Mouse (Mus musculus) hindbrain, embryonic 13.5 days (tissue): Measurements from ENCODE around the gene Prph. TPM values are rescaled to one million over a fixed set of nuclear protein-coding genes. Genes with fewer than 3 reads are reported as not detected.
A peak's percentile ranks its signal among the peaks of the same experiment; 100 is the strongest.
"Not testable (repeated sequence)": the region's sequence is repeated elsewhere in the genome, so short reads cannot be mapped to it uniquely, and the experiment has no call there.

Experiments
- ATAC-seq: fragments of 200-750 bp; cut with Nextera tagmentation; 2 replicates; pipeline ENCODE4 v1.8.0; 2017; ENCODE audit warnings: moderate TSS enrichment; ENCODE audit not compliant: low FRiP score
- H3K27ac ChIP-seq: fragments of 300-500 bp; sonication (generic); 2 replicates; pipeline ENCODE4 v1.5.1; 2015; ENCODE audit warnings: inconsistent platforms, mild to moderate bottlenecking, moderate library complexity
- H3K27me3 ChIP-seq: fragments of 300-500 bp; sonication (generic); 2 replicates; pipeline ENCODE4 v1.6.1; 2015; ENCODE audit warnings: mild to moderate bottlenecking, inconsistent platforms
- H3K36me3 ChIP-seq: fragments of 300-500 bp; sonication (generic); 2 replicates; pipeline ENCODE4 v1.6.1; 2015; ENCODE audit warnings: mild to moderate bottlenecking, inconsistent platforms
- H3K4me1 ChIP-seq: fragments of 300-500 bp; sonication (generic); replicated peaks from 2 replicates; pipeline ENCODE4 v1.6.1; 2015; ENCODE audit warnings: inconsistent platforms
- H3K4me2 ChIP-seq: fragments of 300-500 bp; sonication (generic); 2 replicates; pipeline ENCODE4 v1.6.1; 2015; ENCODE audit warnings: inconsistent platforms, mild to moderate bottlenecking, moderate library complexity
- H3K4me3 ChIP-seq: fragments of 300-500 bp; sonication (generic); 2 replicates; pipeline ENCODE4 v1.5.1; 2015; ENCODE audit warnings: mild to moderate bottlenecking, inconsistent platforms
- H3K9ac ChIP-seq: fragments of 300-500 bp; sonication (generic); 2 replicates; pipeline ENCODE4 v1.6.1; 2015; ENCODE audit warnings: mild to moderate bottlenecking, inconsistent platforms
- H3K9me3 ChIP-seq: fragments of 300-500 bp; sonication (generic); 2 replicates; pipeline ENCODE4 v1.6.1; 2016; ENCODE audit warnings: inconsistent platforms
- WGBS: fragments of 180-500 bp; shearing (Covaris S2); methylation state at CpG from one replicate; pipeline ENCODE4 v1.1.7; 2015; 5-methylcytosine and 5-hydroxymethylcytosine counted together
- polyA plus RNA-seq: library from polyadenylated mRNA; unstranded; fragments of >200 nt; fragmentation: Nextera tagmentation; extraction: Ambion mirVana; gene quantifications from 2 replicates; pipeline ENCODE4 v1.2.1, GENCODE M21; 2015

The Prph gene
- polyA plus RNA-seq, 1 experiment from 2014 or later: 78.7 TPM

DNA sequence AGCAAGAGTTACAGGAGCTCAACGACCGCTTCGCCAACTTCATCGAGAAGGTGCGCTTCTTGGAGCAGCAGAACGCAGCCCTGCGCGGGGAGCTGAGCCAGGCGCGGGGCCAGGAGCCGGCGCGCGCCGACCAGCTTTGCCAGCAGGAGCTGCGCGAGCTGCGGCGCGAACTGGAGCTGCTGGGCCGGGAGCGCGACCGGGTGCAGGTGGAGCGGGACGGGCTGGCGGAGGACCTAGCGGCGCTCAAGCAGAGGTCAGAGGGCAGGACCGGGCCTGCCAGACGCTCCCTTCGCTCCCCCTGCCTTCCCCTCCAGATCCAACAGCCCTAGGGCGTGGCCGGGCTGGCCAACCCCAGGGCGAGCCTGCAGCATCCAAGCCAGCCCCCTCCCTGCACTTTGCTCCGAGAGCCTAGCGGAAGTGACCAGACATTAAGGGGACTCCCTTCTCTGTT lies 562 bp downstream of the Prph start:
- Histone ChIP-seq H3K27ac (no peak overlapping the region), H3K27me3 (peaks cover 89% of the 10 kb centered on the region), H3K4me2 (peak overlapping the region; percentile 63), H3K4me3 (peak overlapping the region; percentile 42), H3K9me3 (no peaks in the 10 kb centered on the region), H3K4me1 (peaks cover 45% of the 10 kb centered on the region), H3K36me3 (no peaks in the 10 kb centered on the region), H3K9ac (peak overlapping the region; percentile 63)
- no peak for ATAC-seq
- under 1% methylated on average over 29 of the region's 37 CpGs for WGBS

DNA sequence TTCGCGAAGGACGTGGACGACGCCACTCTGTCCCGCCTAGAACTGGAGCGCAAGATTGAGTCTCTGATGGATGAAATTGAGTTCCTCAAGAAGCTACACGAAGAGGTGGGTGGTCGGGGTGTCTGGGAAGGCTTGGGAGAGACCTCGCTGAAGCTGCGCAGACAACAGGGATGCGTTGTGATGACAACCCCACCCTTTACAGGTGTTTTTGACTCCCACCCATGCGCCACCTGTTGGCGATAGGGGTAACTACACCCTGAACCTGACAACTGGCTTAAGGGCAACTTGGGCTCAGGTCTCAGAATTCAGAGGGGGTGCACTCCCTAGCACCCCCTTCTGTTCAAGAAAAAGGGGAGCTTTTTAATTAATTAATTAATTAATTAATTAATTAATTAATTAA lies 1.4 kb downstream of the Prph start:
- Histone ChIP-seq H3K4me1 (peaks cover 45% of the 10 kb centered on the region), H3K36me3 (no peaks in the 10 kb centered on the region), H3K4me3 (peak overlapping the region; percentile 42), H3K27me3 (peaks cover 93% of the 10 kb centered on the region), H3K9me3 (no peaks in the 10 kb centered on the region), H3K27ac (no peak overlapping the region), H3K4me2 (peak overlapping the region; percentile 63; the same call in 1 of the 2 replicates), H3K9ac (peak overlapping the region; percentile 63; the same call in 1 of the 2 replicates)
- 4% methylated on average over 14 of the region's 14 CpGs for WGBS
- no peak for ATAC-seq

DNA sequence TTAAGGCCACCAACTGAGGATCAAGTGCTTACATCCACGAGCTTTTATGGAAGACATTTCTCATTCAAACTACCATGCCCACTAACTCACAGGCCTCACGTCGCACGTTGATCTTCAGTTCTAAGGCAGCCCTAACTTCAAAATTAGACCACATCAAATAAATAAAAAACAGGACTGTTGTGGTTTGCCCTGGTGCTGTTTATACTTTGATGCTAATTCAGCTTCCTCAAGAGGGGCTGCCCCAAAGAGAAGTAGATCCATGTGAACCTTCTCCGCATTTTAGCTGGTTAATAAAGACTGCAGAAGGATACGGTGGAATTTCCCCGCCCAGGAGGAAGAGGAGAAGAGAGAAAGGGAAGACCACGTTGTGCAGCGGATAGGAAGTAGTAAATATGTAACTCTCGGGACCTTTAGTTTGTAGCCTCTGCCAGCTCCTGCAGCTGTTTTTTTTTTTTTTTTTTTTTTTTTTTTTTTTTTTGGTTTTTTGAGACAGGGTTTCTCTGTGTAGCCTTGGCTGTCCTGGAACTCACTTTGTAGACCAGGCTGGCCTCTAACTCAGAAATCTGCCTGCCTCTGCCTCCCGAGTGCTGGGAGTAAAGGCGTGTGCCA lies 10.7 kb downstream of the Prph start:
- Histone ChIP-seq H3K36me3 (no peaks in the 10 kb centered on the region), H3K4me2 (no peak overlapping the region), H3K4me3 (no peak overlapping the region), H3K9ac (no peak overlapping the region), H3K27me3 (peaks cover 37% of the 10 kb centered on the region), H3K27ac (no peak overlapping the region), H3K9me3 (no peaks in the 10 kb centered on the region), H3K4me1 (no peaks in the 10 kb centered on the region)
- ATAC-seq: no peak
- WGBS: 85% methylated on average over 12 of the region's 12 CpGs

DNA sequence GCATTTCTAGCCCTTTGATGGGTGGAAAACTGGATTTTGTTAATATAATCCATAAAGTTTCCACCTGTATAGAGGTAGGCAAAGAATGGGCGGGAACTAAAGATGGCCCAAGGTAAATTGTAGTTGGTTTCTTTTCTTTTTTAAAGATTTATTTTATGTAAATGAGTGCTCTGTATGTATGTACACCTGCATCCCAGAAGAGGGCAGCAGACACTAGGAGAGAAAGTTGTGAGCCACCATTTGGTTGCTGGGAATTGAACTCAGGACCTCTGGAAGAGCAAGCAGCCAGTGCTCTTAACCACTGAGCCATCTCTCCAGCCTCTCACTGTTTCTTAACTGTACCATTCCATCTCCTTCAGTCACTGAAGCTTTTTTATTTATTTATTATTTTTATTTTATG lies 17.0 kb downstream of the Prph start:
- Histone ChIP-seq H3K4me1 (peaks cover 17% of the 10 kb centered on the region), H3K36me3 (no peaks in the 10 kb centered on the region), H3K4me2 (no peak overlapping the region), H3K27me3 (peaks cover 13% of the 10 kb centered on the region), H3K4me3 (no peak overlapping the region), H3K9me3 (no peaks in the 10 kb centered on the region), H3K27ac (no peak overlapping the region), H3K9ac (no peak overlapping the region)
- WGBS: 94% methylated on average over 1 of the region's 1 CpGs
- no peak for ATAC-seq

DNA sequence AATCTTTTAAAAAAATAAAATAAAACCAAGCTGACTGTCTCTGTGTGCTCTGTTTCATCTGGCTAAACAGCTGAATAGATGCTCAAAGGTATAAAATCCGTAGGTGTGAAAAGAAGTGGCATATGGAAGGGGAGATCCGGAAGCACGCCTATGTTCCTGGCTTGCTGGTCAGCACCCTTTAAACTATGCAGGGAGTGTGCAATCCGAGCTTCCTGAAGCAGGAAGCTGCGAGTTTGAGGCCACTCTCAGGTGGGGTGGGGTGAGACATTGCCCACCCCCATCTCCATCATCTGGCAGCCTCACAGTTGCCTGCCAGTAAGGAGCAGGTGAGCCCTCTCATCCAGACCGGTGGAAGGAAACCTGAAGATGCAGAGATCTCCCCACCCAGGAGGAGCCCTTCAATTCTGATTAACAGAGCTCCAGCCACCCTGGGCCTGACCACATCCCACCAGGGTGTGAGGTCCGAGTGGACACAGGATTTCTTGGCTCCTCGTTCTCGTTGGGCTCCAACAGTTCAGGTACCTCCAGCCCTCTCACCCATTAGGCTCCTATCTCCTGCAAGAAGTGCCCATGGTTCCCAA lies 19.1 kb downstream of the Prph start, which contains the start of gene Troap:
Gene Troap, plus strand, starts transcription at position 557 of the 581 bp plus-strand sequence.
- peak within 1 kb of the TSS; percentile 86 for H3K9ac ChIP-seq
- 24% methylated on average over 9 of the region's 9 CpGs for WGBS
- no peaks in the 10 kb centered on the region for H3K9me3 ChIP-seq
- H3K27me3 ChIP-seq: peaks cover 6% of the 10 kb centered on the region
- peak within 1 kb of the TSS; percentile 53 for H3K4me3 ChIP-seq
- H3K27ac ChIP-seq: peak within 1 kb of the TSS; percentile 98
- H3K4me1 ChIP-seq: peaks cover 17% of the 10 kb centered on the region
- no peaks in the 10 kb centered on the region for H3K36me3 ChIP-seq
- H3K4me2 ChIP-seq: peak within 1 kb of the TSS; percentile 90
- ATAC-seq: peak; percentile 73

DNA sequence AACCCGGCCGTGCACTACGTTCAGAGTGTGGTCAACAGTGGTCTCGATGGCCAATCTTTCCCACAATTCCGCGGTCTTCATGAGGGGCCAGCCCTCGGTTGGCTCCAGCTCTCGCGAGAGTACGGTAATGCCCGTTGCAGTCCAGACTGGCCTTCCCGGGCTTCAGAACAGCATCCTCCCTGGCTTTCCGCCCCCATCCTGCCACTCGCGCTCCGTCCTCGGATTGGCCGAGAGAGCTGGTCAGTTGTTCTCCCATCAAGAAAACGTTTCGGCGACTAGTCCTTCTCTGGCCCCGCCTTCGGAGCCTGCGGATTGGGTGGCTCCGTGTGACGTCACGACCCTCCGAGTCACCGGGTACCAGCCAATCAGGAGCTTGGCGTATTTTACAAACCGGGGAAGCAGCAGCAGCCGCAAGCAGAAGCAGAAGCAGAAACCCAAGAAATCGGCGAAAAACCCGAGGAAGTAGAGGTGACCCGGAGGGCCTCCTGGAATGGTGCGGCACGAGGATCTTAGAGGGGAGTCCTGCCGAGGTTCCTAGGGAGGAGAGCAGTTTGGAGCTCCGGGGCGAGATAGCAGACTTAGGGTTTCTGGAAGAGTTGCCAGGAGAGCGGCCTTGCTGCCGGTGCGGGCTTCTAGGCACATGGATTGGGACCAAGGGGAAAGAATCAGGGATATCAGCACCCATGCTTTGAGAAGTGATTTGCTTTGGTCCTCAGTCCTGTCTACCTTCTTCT lies 19.8 kb downstream of the Prph start:
- peak overlapping the region; percentile 90 for H3K4me2 ChIP-seq
- peak overlapping the region; percentile 86 for H3K9ac ChIP-seq
- peak overlapping the region; percentile 98 for H3K27ac ChIP-seq
- H3K9me3 ChIP-seq: no peaks in the 10 kb centered on the region
- WGBS: under 1% methylated on average over 44 of the region's 44 CpGs
- H3K27me3 ChIP-seq: no peaks in the 10 kb centered on the region
- peaks cover 17% of the 10 kb centered on the region for H3K4me1 ChIP-seq
- H3K36me3 ChIP-seq: no peaks in the 10 kb centered on the region
- ATAC-seq: peak; percentile 99
- H3K4me3 ChIP-seq: peak overlapping the region; percentile 53

DNA sequence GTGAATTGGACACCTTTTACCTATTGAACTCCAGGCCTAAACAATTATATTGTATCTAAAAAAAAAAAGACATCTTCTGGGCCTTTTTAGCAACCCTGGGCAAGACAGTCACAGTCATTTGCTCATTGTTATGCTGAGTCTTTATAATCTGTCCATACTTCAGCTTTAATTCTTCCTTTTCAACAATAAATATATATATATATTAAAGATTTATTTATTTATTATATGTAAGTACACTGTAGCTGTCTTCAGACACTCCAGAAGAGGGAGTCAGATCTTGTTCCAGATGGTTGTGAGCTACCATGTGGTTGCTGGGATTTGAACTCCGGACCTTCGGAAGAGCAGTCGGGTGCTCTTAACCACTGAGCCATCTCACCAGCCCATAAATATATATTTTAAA lies 21.0 kb downstream of the Prph start:
- WGBS: 99% methylated on average over 3 of the region's 3 CpGs
- H3K27me3 ChIP-seq, H3K9me3 ChIP-seq, ATAC-seq, H3K36me3 ChIP-seq, H3K27ac ChIP-seq: not testable (repeated sequence)
- peaks cover 17% of the 10 kb centered on the region for H3K4me1 ChIP-seq
- peak overlapping the region; percentile 90 for H3K4me2 ChIP-seq
- H3K4me3 ChIP-seq: peak overlapping the region; percentile 53; the same call in 1 of the 2 replicates
- H3K9ac ChIP-seq: peak overlapping the region; percentile 24; the same call in 1 of the 2 replicates

DNA sequence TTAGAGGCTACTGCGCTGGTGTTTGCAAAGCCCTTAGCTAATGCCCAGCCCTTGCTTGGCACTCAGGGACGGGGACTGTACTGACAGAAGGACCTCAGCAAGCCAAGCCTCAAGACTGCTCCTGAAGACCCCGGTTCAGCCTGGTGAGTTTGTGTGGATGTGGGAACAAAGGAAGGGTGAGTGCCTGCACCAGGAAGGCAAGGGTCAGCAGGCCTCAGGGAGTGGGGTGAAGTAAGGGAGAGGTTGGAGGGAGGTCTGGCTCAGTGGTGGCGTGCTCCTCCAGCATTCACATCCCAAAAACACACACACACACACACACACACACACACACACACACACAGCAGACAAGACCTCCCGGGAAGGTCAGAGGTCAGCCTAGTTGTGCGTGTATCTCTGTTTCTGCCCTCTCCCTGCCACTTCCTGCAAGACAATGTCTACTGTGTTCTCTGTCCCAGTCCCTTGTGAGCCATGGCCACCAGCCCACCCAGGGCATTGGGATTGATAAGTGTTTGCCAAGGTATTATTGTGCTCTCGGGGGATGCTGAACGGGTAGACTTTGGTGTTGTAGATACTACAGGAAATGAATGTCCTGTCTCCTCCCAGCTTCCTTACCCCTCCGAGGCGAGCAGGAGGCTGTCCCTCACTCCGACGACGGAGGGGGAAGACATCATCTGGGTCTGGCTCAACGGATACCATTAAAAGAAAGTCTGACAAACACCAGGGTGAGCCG lies 23.4 kb downstream of the Prph start:
- 81% methylated on average over 14 of the region's 15 CpGs for WGBS
- Histone ChIP-seq H3K27ac (no peak overlapping the region), H3K9me3 (no peaks in the 10 kb centered on the region), H3K9ac (0 out of 2 replicates have a peak overlapping the region, but pooled peaks have one; percentile 13), H3K4me1 (peaks cover 17% of the 10 kb centered on the region), H3K4me3 (no peak overlapping the region), H3K27me3 (peaks cover 3% of the 10 kb centered on the region; the same call in 1 of the 2 replicates), H3K36me3 (no peaks in the 10 kb centered on the region; the same call in 1 of the 2 replicates), H3K4me2 (no peak overlapping the region)
- no peak for ATAC-seq

DNA sequence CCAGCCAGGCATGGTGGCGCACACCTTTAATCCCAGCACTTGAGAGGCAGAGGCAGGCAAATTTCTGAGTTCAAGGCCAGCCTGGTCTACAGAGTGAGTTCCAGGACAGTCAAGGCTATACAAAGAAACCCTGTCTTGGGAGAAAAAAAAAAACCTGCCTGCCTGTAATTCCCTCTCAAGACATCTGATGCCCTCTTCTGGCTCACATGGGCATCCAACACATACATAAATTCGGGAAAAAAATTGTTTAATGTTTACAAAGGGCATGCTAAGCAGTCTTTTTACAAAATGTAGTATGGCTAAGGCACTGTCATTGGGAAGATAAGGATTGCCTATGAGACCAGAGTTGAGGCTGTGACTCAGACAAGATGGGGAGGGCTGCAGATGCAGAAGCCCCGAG lies 24.8 kb downstream of the Prph start:
- Histone ChIP-seq H3K4me2 (no peak overlapping the region), H3K9me3 (no peaks in the 10 kb centered on the region), H3K36me3 (no peaks in the 10 kb centered on the region; the same call in 1 of the 2 replicates), H3K4me3 (no peak overlapping the region), H3K9ac (no peak overlapping the region), H3K27me3 (peaks cover 18% of the 10 kb centered on the region), H3K27ac (no peak overlapping the region), H3K4me1 (peaks cover 14% of the 10 kb centered on the region)
- ATAC-seq: no peak
- 87% methylated on average over 3 of the region's 3 CpGs for WGBS

DNA sequence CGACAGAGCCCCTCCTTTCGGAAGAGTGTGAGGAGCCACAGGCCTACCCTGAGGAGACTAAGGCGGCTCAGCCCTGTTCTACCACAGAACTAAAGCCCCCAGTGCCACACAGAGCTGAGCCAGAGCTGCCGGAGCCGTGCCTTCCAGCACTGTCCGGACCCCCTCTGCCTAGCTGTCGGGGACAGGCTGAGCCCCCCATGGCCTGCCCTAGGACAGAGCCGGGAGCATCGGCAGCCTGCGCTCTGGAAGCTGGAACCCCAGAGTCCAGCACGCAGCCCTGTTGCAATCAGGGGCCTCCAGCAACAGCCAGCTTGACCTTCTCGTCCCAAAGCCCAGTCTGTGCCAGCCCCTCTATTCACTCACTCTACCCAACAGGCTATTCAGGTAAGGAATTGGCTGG lies 27.3 kb downstream of the Prph start:
- Histone ChIP-seq H3K9me3 (no peaks in the 10 kb centered on the region), H3K9ac (no peak overlapping the region), H3K36me3 (no peaks in the 10 kb centered on the region; the same call in 1 of the 2 replicates), H3K4me3 (no peak overlapping the region), H3K4me1 (peaks cover 3% of the 10 kb centered on the region; the same call in 1 of the 2 replicates), H3K27ac (no peak overlapping the region), H3K4me2 (no peak overlapping the region), H3K27me3 (peaks cover 43% of the 10 kb centered on the region)
- 91% methylated on average over 12 of the region's 12 CpGs for WGBS
- no peak for ATAC-seq

DNA sequence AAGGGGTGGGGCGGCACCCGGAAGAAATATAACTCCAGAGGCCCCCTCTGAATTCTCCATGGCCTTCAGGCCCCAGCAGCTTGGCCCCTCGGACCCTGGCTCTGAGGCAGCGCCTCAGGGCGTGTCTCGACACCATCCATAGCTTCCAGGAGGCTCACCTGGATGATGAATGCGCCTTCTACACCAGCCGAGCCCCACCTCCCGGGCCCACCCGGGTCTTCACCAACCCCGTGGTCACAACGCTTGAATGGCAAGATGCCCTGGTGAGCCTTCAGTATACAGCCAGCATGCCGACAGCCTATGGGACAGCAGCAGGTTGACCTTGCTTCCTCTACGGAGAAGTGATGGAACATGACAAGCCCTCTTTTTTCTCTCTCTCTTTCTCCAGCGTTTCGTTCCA lies 27.9 kb downstream of the Prph start:
- Histone ChIP-seq H3K9ac (no peak overlapping the region), H3K4me2 (no peak overlapping the region), H3K4me1 (peaks cover 6% of the 10 kb centered on the region), H3K9me3 (no peaks in the 10 kb centered on the region), H3K4me3 (no peak overlapping the region), H3K36me3 (no peaks in the 10 kb centered on the region; the same call in 1 of the 2 replicates), H3K27ac (no peak overlapping the region), H3K27me3 (peaks cover 48% of the 10 kb centered on the region)
- WGBS: 92% methylated on average over 16 of the region's 16 CpGs
- no peak for ATAC-seq

DNA sequence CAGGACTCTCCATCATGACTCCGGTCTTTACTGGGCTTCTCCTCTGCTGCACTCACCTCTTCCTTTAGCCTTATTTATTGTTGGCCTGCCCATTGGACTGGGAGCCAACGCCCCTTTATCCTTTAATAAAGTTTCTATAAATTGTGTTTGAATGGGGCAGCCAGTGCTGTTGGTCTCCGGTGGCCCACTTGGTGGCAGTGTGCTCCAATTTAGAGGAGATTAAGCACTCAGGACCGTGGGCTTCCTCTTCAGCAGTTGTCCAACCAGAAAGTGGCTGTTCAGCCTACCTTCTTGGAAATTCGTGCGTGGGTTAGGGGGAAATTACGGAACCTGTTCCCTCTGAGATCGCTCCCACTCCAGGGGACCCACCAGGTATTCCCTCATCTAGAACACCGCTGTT lies 28.3 kb downstream of the Prph start:
- Histone ChIP-seq H3K9me3 (no peaks in the 10 kb centered on the region), H3K4me2 (no peak overlapping the region), H3K36me3 (no peaks in the 10 kb centered on the region; the same call in 1 of the 2 replicates), H3K27ac (no peak overlapping the region), H3K9ac (no peak overlapping the region), H3K27me3 (peaks cover 53% of the 10 kb centered on the region), H3K4me1 (peaks cover 10% of the 10 kb centered on the region), H3K4me3 (no peak overlapping the region)
- ATAC-seq: no peak
- WGBS: 76% methylated on average over 9 of the region's 9 CpGs
